Mouse (Mus musculus) intestine, postnatal 0 days (tissue): ENCODE data around the gene Myo1b. TPM values are rescaled to one million over a fixed set of nuclear protein-coding genes. Genes with fewer than 3 reads are reported as not detected.

Experiments used
- ATAC-seq: fragments of 200-750 bp; cut with Nextera tagmentation; 2 replicates; pipeline ENCODE4 v1.8.0; 2017; ENCODE audit warnings: mild to moderate bottlenecking, moderate TSS enrichment, moderate library complexity
- H3K27ac ChIP-seq: fragments of 300-500 bp; sonication (generic); 2 replicates; pipeline ENCODE4 v1.5.1; 2014; ENCODE audit warnings: mild to moderate bottlenecking, low read depth, low read length, moderate library complexity
- H3K27me3 ChIP-seq: fragments of 300-500 bp; sonication (generic); replicated peaks from 2 replicates; pipeline ENCODE4 v1.6.1; 2014; ENCODE audit warnings: low read length, mixed read lengths; ENCODE audit not compliant: control insufficient read depth, insufficient read depth
- H3K36me3 ChIP-seq: fragments of 300-500 bp; sonication (generic); 2 replicates; pipeline ENCODE4 v1.6.1; 2014; ENCODE audit warnings: mild to moderate bottlenecking, moderate library complexity; ENCODE audit not compliant: control insufficient read depth, insufficient read depth
- H3K4me1 ChIP-seq: fragments of 300-500 bp; sonication (generic); replicated peaks from 2 replicates; pipeline ENCODE4 v1.6.1; 2014; ENCODE audit warnings: antibody characterized with exemption, low read length, mixed read lengths; ENCODE audit not compliant: control insufficient read depth, insufficient read depth
- H3K4me2 ChIP-seq: fragments of 300-500 bp; sonication (generic); replicated peaks from 2 replicates; pipeline ENCODE4 v1.6.1; 2014; ENCODE audit warnings: low read depth, mild to moderate bottlenecking, moderate library complexity
- H3K4me3 ChIP-seq: fragments of 300-500 bp; sonication (generic); 2 replicates; pipeline ENCODE4 v1.5.1; 2014; ENCODE audit warnings: low read depth, low read length
- H3K9ac ChIP-seq: fragments of 300-500 bp; sonication (generic); 2 replicates; pipeline ENCODE4 v1.6.1; 2014; ENCODE audit warnings: mild to moderate bottlenecking, low read depth, low read length
- H3K9me3 ChIP-seq: fragments of 300-500 bp; sonication (generic); 2 replicates; pipeline ENCODE4 v1.6.1; 2016; ENCODE audit warnings: mixed run types; ENCODE audit not compliant: control insufficient read depth
- CTCF ChIP-seq: sonication (generic); IDR thresholded peaks from 2 replicates; pipeline ENCODE4 v1.5.1; 2016; ENCODE audit warnings: low read depth, mild to moderate bottlenecking, control low read depth, antibody characterized with exemption, moderate library complexity
- WGBS: fragments of 180-500 bp; shearing (Covaris S2); extraction: QIAGEN DNeasy Blood & Tissue Kit; methylation state at CpG from one replicate; pipeline ENCODE4 v1.1.7; 2014; 5-methylcytosine and 5-hydroxymethylcytosine counted together
- polyA plus RNA-seq: library from polyadenylated mRNA; unstranded; fragments of >200 nt; fragmentation: Nextera tagmentation; extraction: Ambion mirVana; gene quantifications from 2 replicates; pipeline ENCODE4 v1.2.1, GENCODE M21; 2015

The Myo1b gene
- 15.8 and 18.4 TPM in 2 replicates for polyA plus RNA-seq

DNA sequence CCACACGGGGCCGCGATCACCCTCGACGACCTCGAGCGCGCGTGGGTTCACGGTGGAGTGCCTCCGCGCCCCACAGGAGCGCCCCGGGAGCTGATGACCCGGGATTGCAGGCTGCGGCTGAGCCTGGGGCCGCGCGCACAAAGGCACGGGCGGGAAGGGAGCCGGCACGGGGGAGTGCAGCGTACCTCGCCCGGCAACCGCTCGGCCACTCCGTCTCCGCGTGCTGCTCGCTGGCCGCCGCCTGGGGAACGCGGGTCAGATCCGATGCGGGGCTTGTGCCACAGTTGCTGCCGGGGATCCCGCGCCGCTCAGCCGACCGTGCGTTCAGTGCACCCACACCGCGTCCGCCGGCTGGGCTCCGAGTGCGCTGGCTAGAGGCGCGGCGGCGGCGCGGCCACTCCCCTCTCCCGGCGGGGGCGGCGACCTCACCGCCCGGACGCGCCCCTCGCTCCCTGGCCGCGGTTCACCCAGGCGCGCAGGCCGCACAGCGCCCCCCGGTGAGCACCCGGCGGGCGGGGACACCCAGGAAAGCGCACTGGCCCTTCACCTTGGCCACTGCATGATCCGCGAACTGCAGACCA is at the start of gene Myo1b:
TSS of gene Myo1b (minus strand) at position 496 of the 581 bp plus-strand sequence.
- Histone ChIP-seq H3K36me3 (no peaks in the 10 kb centered on the region), H3K9ac (peak within 1 kb of the TSS; percentile 52), H3K4me3 (peak within 1 kb of the TSS; percentile 61), H3K27ac (peak within 1 kb of the TSS; percentile 66), H3K4me1 (no peaks in the 10 kb centered on the region), H3K9me3 (no peaks in the 10 kb centered on the region), H3K4me2 (peak within 1 kb of the TSS; percentile 84), H3K27me3 (no peaks in the 10 kb centered on the region)
- peak; percentile 79 for ATAC-seq
- under 1% methylated on average over 77 of the region's 79 CpGs for WGBS
- TF ChIP-seq CTCF = peak; percentile 75

DNA sequence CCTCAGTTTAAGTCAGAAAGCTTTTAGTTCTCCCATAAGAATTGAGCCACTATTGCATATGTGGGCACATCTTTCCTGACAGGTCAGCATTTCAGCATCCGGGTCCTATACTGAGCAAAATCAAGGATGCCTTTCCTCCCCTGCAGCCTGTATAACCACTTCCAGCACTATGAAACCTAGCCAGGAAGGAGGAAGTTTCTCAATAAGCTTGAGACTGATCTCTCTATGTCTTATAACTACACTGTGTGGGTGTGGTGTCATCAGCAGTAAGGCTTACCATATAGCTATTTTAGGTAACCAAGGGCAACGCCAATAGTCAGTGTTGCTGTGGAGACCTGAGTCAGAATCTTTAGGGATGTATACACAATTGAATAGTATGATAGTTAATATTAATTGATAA is 48.8 kb upstream of the Myo1b start:
- no peak for ATAC-seq
- WGBS = 89% methylated on average over 2 of the region's 2 CpGs

DNA sequence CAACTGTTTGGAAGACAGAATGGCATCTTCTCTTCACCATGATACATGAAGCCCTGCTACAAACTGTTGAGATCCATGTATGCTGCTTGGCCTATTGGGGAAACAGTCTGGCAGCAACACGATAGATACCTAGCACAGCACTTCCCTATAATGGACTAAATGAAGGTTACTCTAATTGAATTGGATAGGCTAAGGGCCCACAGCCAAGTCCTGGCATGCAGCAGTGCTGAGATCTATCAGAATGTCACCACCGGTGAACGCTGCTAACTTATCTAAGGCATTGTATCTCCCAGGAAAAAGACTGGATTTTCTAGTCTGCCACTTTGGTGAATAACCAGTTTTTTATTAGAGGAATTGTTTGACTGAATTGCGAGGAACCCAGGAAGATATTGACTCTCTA is 31.2 kb upstream of the Myo1b start:
- ATAC-seq = no peak
- Histone ChIP-seq H3K27me3 (no peaks in the 10 kb centered on the region), H3K9me3 (no peaks in the 10 kb centered on the region), H3K4me3 (no peak overlapping the region), H3K4me2 (no peak overlapping the region), H3K27ac (no peak overlapping the region), H3K9ac (no peak overlapping the region), H3K4me1 (no peaks in the 10 kb centered on the region), H3K36me3 (no peaks in the 10 kb centered on the region)
- TF ChIP-seq CTCF = no peak
- 77% methylated on average over 4 of the region's 4 CpGs for WGBS

More for the DNA sequence above, 48.8 kb upstream of the Myo1b start:
- no peak overlapping the region for H3K4me2 ChIP-seq
- no peak overlapping the region for H3K9ac ChIP-seq
- no peak for TF ChIP-seq CTCF
- no peaks in the 10 kb centered on the region for H3K9me3 ChIP-seq
- H3K4me1 ChIP-seq = 0 out of 2 replicates have a peak, but pooled peaks cover 5% of the 10 kb centered on the region
- no peak overlapping the region for H3K4me3 ChIP-seq
- no peak overlapping the region for H3K27ac ChIP-seq
- no peaks in the 10 kb centered on the region for H3K36me3 ChIP-seq
- H3K27me3 ChIP-seq = no peaks in the 10 kb centered on the region

DNA sequence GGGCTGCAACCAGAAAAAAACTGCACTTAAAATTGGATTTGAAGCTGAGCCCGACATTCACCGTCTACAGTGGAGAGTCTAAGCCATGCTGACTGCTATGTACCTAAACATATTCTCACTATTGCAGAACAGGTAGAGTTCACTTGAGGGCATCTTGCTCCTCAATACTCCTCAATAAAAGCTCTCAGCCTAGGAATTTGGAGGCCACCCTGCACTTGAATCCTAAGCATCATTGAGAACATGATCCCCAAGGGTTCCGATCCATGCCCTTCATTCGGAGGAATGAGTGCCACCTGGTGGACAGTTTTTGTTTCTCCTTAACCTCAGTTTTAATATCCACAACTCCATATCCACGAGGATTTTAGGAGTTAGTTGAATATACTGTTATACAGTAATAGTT is 28.9 kb upstream of the Myo1b start:
- WGBS = 42% methylated on average over 5 of the region's 5 CpGs
- Histone ChIP-seq H3K4me3 (no peak overlapping the region), H3K4me2 (no peak overlapping the region), H3K9ac (no peak overlapping the region), H3K4me1 (no peaks in the 10 kb centered on the region), H3K9me3 (no peaks in the 10 kb centered on the region), H3K27me3 (no peaks in the 10 kb centered on the region), H3K27ac (no peak overlapping the region), H3K36me3 (no peaks in the 10 kb centered on the region)
- ATAC-seq = no peak
- peak; percentile 86 for TF ChIP-seq CTCF

DNA sequence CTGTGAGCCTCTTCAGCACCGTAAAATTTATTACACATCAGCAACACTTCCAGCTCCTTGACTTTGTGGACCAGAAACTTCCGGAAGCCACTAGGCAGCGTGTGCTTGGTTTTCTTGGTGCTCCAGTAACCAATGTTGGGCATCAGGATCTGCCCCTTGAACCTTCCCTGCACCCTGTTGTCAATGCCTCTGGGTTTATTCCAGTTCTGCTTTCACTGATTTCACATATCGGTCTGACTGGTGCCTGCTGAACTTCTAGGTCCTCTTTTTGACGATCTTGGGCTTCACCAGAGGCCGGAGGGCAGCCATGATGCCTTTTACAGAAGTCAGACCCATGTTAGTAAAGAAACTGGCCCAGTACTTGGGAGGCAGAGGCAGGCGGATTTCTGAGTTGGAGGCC is 22.5 kb upstream of the Myo1b start:
- no peaks in the 10 kb centered on the region for H3K36me3 ChIP-seq
- H3K4me1 ChIP-seq = no peaks in the 10 kb centered on the region
- H3K4me3 ChIP-seq = no peak overlapping the region
- no peak for TF ChIP-seq CTCF
- no peak for ATAC-seq
- H3K27me3 ChIP-seq = no peaks in the 10 kb centered on the region
- H3K4me2 ChIP-seq = no peak overlapping the region
- no peaks in the 10 kb centered on the region for H3K9me3 ChIP-seq
- no peak overlapping the region for H3K9ac ChIP-seq
- no peak overlapping the region for H3K27ac ChIP-seq
- WGBS = 87% methylated on average over 7 of the region's 7 CpGs

DNA sequence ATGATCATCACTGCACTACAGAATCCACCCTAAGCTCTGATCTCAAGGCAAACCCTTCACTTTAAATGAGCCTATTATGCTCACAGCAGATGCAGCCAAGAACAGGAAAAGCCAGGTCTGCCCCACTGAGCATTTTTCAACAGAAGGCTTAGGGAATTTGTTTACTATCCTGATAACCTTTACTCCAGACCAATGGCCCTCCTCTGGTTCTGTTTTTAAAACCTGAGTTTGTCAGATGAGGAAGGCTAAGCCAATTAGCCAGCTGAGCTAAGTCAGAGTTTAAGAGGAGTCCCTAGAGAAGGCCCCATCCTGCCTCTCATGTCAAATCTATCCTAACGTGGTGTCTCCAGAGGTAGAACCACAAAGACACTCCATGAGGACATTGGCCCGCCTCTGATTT is 19.1 kb upstream of the Myo1b start:
- Histone ChIP-seq H3K9ac (no peak overlapping the region), H3K9me3 (no peaks in the 10 kb centered on the region), H3K4me3 (no peak overlapping the region), H3K4me1 (no peaks in the 10 kb centered on the region), H3K36me3 (no peaks in the 10 kb centered on the region), H3K4me2 (no peak overlapping the region), H3K27me3 (no peaks in the 10 kb centered on the region), H3K27ac (no peak overlapping the region)
- 41% methylated on average over 2 of the region's 2 CpGs for WGBS
- ATAC-seq = no peak
- no peak for TF ChIP-seq CTCF
